Mouse (Mus musculus) limb, embryonic 13.5 days (tissue): ENCODE measurements around the gene Gm11077. TPM values are rescaled to one million over a fixed set of nuclear protein-coding genes. Genes with fewer than 3 reads are reported as not detected.

ENCODE experiments used
- ATAC-seq: fragments of 200-750 bp; cut with Nextera tagmentation; 2 replicates; pipeline ENCODE4 v1.8.0; 2017; ENCODE audit warnings: low read depth, moderate number of reproducible peaks, moderate TSS enrichment; ENCODE audit not compliant: low FRiP score
- H3K27ac ChIP-seq: fragments of 300-500 bp; sonication (generic); 2 replicates; pipeline ENCODE4 v1.5.1; 2015; ENCODE audit warnings: inconsistent platforms, mild to moderate bottlenecking, moderate library complexity
- H3K27me3 ChIP-seq: fragments of 300-500 bp; sonication (generic); 2 replicates; pipeline ENCODE4 v1.6.1; 2015; ENCODE audit warnings: mild to moderate bottlenecking, inconsistent platforms
- H3K36me3 ChIP-seq: fragments of 300-500 bp; sonication (generic); 2 replicates; pipeline ENCODE4 v1.6.1; 2015; ENCODE audit warnings: inconsistent platforms, mild to moderate bottlenecking, moderate library complexity
- H3K4me1 ChIP-seq: fragments of 300-500 bp; sonication (generic); 2 replicates; pipeline ENCODE4 v1.6.1; 2015; ENCODE audit warnings: inconsistent platforms
- H3K4me2 ChIP-seq: fragments of 300-500 bp; sonication (generic); replicated peaks from 2 replicates; pipeline ENCODE4 v1.6.1; 2015; ENCODE audit warnings: inconsistent platforms, mild to moderate bottlenecking, moderate library complexity
- H3K4me3 ChIP-seq: fragments of 300-500 bp; sonication (generic); 2 replicates; pipeline ENCODE4 v1.5.1; 2015; ENCODE audit warnings: moderate library complexity, mild to moderate bottlenecking, inconsistent platforms
- H3K9ac ChIP-seq: fragments of 300-500 bp; sonication (generic); 2 replicates; pipeline ENCODE4 v1.6.1; 2015; ENCODE audit warnings: mild to moderate bottlenecking, inconsistent platforms
- H3K9me3 ChIP-seq: fragments of 300-500 bp; sonication (generic); 2 replicates; pipeline ENCODE4 v1.6.1; 2016; ENCODE audit warnings: inconsistent platforms
- WGBS: fragments of 180-500 bp; shearing (Covaris S2); methylation state at CpG from one replicate; pipeline ENCODE4 v1.1.7; 2015; 5-methylcytosine and 5-hydroxymethylcytosine counted together
- polyA plus RNA-seq: library from polyadenylated mRNA; unstranded; fragments of >200 nt; fragmentation: Nextera tagmentation; extraction: Ambion mirVana; gene quantifications from 2 replicates; pipeline ENCODE4 v1.2.1, GENCODE M21; 2015

The Gm11077 gene
- polyA plus RNA-seq, 1 experiment from 2014 or later, result not detected

DNA sequence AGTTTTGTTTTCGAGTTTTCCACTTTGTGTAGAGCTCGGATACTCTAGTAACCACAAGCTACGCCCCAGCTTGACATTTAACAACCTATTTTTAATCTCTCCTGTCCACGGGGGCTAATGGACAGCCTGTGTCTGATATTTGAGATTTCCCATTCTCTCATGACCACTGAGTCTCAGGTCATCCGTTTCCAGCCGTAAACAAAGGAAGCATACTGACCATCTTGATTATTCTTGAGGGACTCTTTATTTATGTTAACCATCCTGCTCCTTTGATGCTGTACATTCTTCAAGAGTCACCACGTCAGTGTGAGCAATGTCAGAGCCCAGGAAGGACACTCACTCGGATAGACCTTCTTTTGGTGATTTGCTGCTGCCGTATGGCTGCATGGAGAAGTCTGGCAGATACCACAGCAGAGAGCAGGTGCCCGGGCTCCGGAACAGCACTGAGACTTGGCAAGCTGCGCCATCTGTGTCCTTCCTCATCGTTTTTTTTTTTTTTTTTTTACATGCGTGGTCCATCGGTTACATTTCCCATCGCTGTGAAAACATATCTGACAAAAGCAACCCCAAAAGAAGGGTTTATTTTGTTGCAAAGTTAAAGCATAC, 70.5 kb downstream of the Gm11077 start:
- no peak overlapping the region for H3K27ac ChIP-seq
- ATAC-seq, result no peak; the same call in 1 of the 2 replicates
- 87% methylated on average over 16 of the region's 16 CpGs for WGBS

DNA sequence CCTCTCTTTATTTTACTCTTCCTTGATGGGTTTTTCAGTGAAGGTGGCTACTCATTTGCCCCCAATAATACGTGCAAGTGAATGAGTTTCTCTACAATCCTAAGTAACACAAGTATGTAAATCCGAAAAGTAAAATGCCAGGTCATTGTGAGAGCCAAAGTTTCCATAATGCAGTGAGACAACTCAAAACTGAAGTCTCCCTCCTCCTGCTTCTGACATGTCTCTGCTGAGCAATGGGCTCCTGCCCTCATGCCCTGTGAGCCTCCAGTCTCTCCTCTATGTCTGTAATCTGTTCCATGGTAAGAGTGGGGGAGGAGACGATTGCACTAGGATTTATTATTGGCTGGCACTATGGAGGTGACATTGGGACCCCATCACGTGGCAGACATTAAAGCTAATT, 71.5 kb downstream of the Gm11077 start:
- WGBS, result 88% methylated on average over 4 of the region's 4 CpGs
- Histone ChIP-seq H3K4me1 (no peaks in the 10 kb centered on the region), H3K9me3 (peaks cover 3% of the 10 kb centered on the region; the same call in 1 of the 2 replicates)

More for the DNA sequence above, 70.5 kb downstream of the Gm11077 start:
- Histone ChIP-seq H3K4me3 (no peak overlapping the region), H3K36me3 (no peaks in the 10 kb centered on the region), H3K9me3 (peaks cover 3% of the 10 kb centered on the region; the same call in 1 of the 2 replicates), H3K27me3 (no peaks in the 10 kb centered on the region), H3K9ac (no peak overlapping the region), H3K4me2 (no peak overlapping the region), H3K4me1 (no peaks in the 10 kb centered on the region)

More for the DNA sequence above, 71.5 kb downstream of the Gm11077 start:
- Histone ChIP-seq H3K36me3 (no peaks in the 10 kb centered on the region), H3K27ac (no peak overlapping the region), H3K27me3 (no peaks in the 10 kb centered on the region), H3K9ac (no peak overlapping the region), H3K4me2 (no peak overlapping the region), H3K4me3 (no peak overlapping the region)
- no peak for ATAC-seq

Other genes with a start within 250 kb of the Gm11077 start
- gene Aebp2, start 106.6 kb upstream of the Gm11077 start, polyA plus RNA-seq, result 17.7 and 18.0 TPM in 2 replicates